Mouse (Mus musculus) MEL (cell line): ENCODE data around the gene Gramd1b. TPM values are rescaled to one million over a fixed set of nuclear protein-coding genes. Genes with fewer than 3 reads are reported as not detected.

Experiments used
- DNase-seq: peaks from one replicate; pipeline ENCODE4 v3.0.0; 2011; ENCODE audit warnings: low read depth, low spot score
- H3K27ac ChIP-seq: 2 replicates; pipeline ENCODE4 v1.5.1; 2012; ENCODE audit warnings: low read depth, mild to moderate bottlenecking, control low read depth, low read length, moderate library complexity; ENCODE audit not compliant: control insufficient read depth
- H3K27me3 ChIP-seq, 2 experiments: fragments of 150-350 bp in 1 of 2; sonication (generic) in 1 of 2; 2 replicates each; pipeline ENCODE4 v1.6.1; 2012; ENCODE audit warnings: low read length in 2 of 2, mild to moderate bottlenecking in 2 of 2, improper control_type of control experiment in 1 of 2, moderate library complexity in 1 of 2; ENCODE audit not compliant: insufficient read depth in 2 of 2, control insufficient read depth in 1 of 2
- H3K36me3 ChIP-seq, 2 experiments: 2 replicates each; pipeline ENCODE4 v1.6.1; 2012 to 2014; ENCODE audit warnings: low read length in 2 of 2, improper control_type of control experiment in 1 of 2, inconsistent platforms in 1 of 2, mild to moderate bottlenecking in 1 of 2; ENCODE audit not compliant: insufficient read depth in 2 of 2, control insufficient read depth in 1 of 2
- H3K4me1 ChIP-seq, 2 experiments: fragments of 150-350 bp in 1 of 2; sonication (generic) in 1 of 2; 2 replicates each; pipeline ENCODE4 v1.6.1; 2012; ENCODE audit warnings: low read length in 2 of 2, improper control_type of control experiment in 1 of 2, mild to moderate bottlenecking in 1 of 2; ENCODE audit not compliant: insufficient read depth in 2 of 2, control insufficient read depth in 1 of 2
- H3K4me3 ChIP-seq, 2 experiments: fragments of 150-350 bp in 1 of 2; sonication (generic) in 1 of 2; 2 replicates each; pipeline ENCODE4 v1.5.1; 2012; ENCODE audit warnings: low read depth in 2 of 2, low read length in 2 of 2, mild to moderate bottlenecking in 2 of 2, moderate library complexity in 2 of 2, control low read depth in 1 of 2, improper control_type of control experiment in 1 of 2; ENCODE audit not compliant: control insufficient read depth in 1 of 2, insufficient read depth in 1 of 2
- H3K79me2 ChIP-seq: 2 replicates; pipeline ENCODE4 v1.6.1; 2012; ENCODE audit warnings: mild to moderate bottlenecking, low read length, moderate library complexity; ENCODE audit not compliant: control insufficient read depth, poor library complexity, insufficient read depth
- H3K9ac ChIP-seq: 2 replicates; pipeline ENCODE4 v1.6.1; 2012; ENCODE audit warnings: low read depth, mild to moderate bottlenecking, control low read depth, low read length, moderate library complexity; ENCODE audit not compliant: control insufficient read depth, poor library complexity, severe bottlenecking
- H3K9me3 ChIP-seq: fragments of 150-350 bp; sonication (generic); replicated peaks from 2 replicates; pipeline ENCODE4 v1.6.1; 2012; ENCODE audit warnings: mild to moderate bottlenecking, low read length, improper control_type of control experiment, moderate library complexity; ENCODE audit not compliant: insufficient read depth
- BHLHE40 ChIP-seq: IDR thresholded peaks from 2 replicates; pipeline ENCODE4 v1.6.1; 2012; ENCODE audit warnings: low read depth, mild to moderate bottlenecking, inconsistent platforms, low read length, improper control_type of control experiment, borderline replicate concordance
- CHD1 ChIP-seq: IDR thresholded peaks from 2 replicates; pipeline ENCODE4 v1.6.1; 2012; ENCODE audit warnings: low read depth, mild to moderate bottlenecking, inconsistent platforms, low read length, improper control_type of control experiment
- CTCF ChIP-seq, 3 experiments: IDR thresholded peaks in 2 of 3; conservative IDR thresholded peaks in 1 of 3; 2 replicates each; pipeline ENCODE4 v1.5.1; 2011 to 2012; ENCODE audit warnings: low read length in 3 of 3, low read depth in 2 of 3, mild to moderate bottlenecking in 2 of 3, improper control_type of control experiment in 1 of 3, inconsistent platforms in 1 of 3, mixed read lengths in 1 of 3, moderate library complexity in 1 of 3; ENCODE audit not compliant: control insufficient read depth in 1 of 3, insufficient read depth in 1 of 3, poor library complexity in 1 of 3, severe bottlenecking in 1 of 3
- ELF1 ChIP-seq: IDR thresholded peaks from 2 replicates; pipeline ENCODE4 v1.6.1; 2014; ENCODE audit warnings: low read depth, mild to moderate bottlenecking, inconsistent platforms, low read length, improper control_type of control experiment, moderate library complexity
- HCFC1 ChIP-seq: IDR thresholded peaks from 2 replicates; pipeline ENCODE4 v1.6.1; 2012; ENCODE audit warnings: low read depth, mild to moderate bottlenecking, inconsistent platforms, low read length, improper control_type of control experiment, moderate library complexity
- KAT2A ChIP-seq: conservative IDR thresholded peaks from 2 replicates; pipeline ENCODE4 v1.6.1; 2012; ENCODE audit warnings: low read depth, low read length, improper control_type of control experiment, inconsistent platforms
- MAFK ChIP-seq: IDR thresholded peaks from 2 replicates; pipeline ENCODE4 v1.6.1; 2011; ENCODE audit warnings: low read depth, mild to moderate bottlenecking, low read length, improper control_type of control experiment, borderline replicate concordance
- MEF2A ChIP-seq: IDR thresholded peaks from 2 replicates; pipeline ENCODE4 v1.6.1; 2014; ENCODE audit warnings: low read depth, mild to moderate bottlenecking, inconsistent platforms, low read length, improper control_type of control experiment; ENCODE audit not compliant: poor library complexity, insufficient replicate concordance, severe bottlenecking; ENCODE audit errors: extremely low read depth
- MYB ChIP-seq: IDR thresholded peaks from 2 replicates; pipeline ENCODE4 v1.6.1; 2011; ENCODE audit warnings: mild to moderate bottlenecking, low read depth, low read length, improper control_type of control experiment
- MYC ChIP-seq: IDR thresholded peaks from 2 replicates; pipeline ENCODE4 v1.6.1; 2011; ENCODE audit warnings: low read depth, mild to moderate bottlenecking, low read length, improper control_type of control experiment, moderate library complexity
- NRF1 ChIP-seq: IDR thresholded peaks from 2 replicates; pipeline ENCODE4 v1.6.1; 2014; ENCODE audit warnings: low read depth, mild to moderate bottlenecking, inconsistent platforms, low read length, improper control_type of control experiment, moderate library complexity; ENCODE audit not compliant: poor library complexity, insufficient read depth, severe bottlenecking
- POLR2A ChIP-seq, 2 experiments: IDR thresholded peaks; 2 replicates each; pipeline ENCODE4 v1.6.1; 2011 to 2012; ENCODE audit warnings: low read length in 2 of 2, mild to moderate bottlenecking in 2 of 2, control low read depth in 1 of 2, improper control_type of control experiment in 1 of 2, low read depth in 1 of 2, moderate library complexity in 1 of 2; ENCODE audit not compliant: control insufficient read depth in 1 of 2, insufficient read depth in 1 of 2, poor library complexity in 1 of 2
- POLR2AphosphoS2 ChIP-seq: IDR thresholded peaks from 2 replicates; pipeline ENCODE4 v1.6.1; 2011; ENCODE audit warnings: low read length, improper control_type of control experiment
- POLR2AphosphoS5 ChIP-seq: IDR thresholded peaks from 2 replicates; pipeline ENCODE4 v1.6.1; 2012; ENCODE audit warnings: low read depth, borderline replicate concordance, mild to moderate bottlenecking, inconsistent platforms, low read length, moderate library complexity, mixed read lengths
- RAD21 ChIP-seq: IDR thresholded peaks from 2 replicates; pipeline ENCODE4 v1.6.1; 2011; ENCODE audit warnings: mild to moderate bottlenecking, low read depth, low read length, improper control_type of control experiment
- TCF12 ChIP-seq: IDR thresholded peaks from 2 replicates; pipeline ENCODE4 v1.6.1; 2014; ENCODE audit warnings: low read depth, mild to moderate bottlenecking, inconsistent platforms, low read length, improper control_type of control experiment, moderate library complexity
- ZC3H11A ChIP-seq: IDR thresholded peaks from 2 replicates; pipeline ENCODE4 v1.6.1; 2012; ENCODE audit warnings: low read depth, mild to moderate bottlenecking, inconsistent platforms, low read length, improper control_type of control experiment
- ZKSCAN1 ChIP-seq: IDR thresholded peaks from 2 replicates; pipeline ENCODE4 v1.6.1; 2012; ENCODE audit warnings: low read depth, mild to moderate bottlenecking, inconsistent platforms, low read length, improper control_type of control experiment, moderate library complexity
- ZMIZ1 ChIP-seq: IDR thresholded peaks from 2 replicates; pipeline ENCODE4 v1.6.1; 2012; ENCODE audit warnings: low read depth, mild to moderate bottlenecking, inconsistent platforms, low read length, improper control_type of control experiment, moderate library complexity
- polyA plus RNA-seq, 2 experiments: library from polyadenylated mRNA; stranded (reverse) in 1 of 2; unstranded in 1 of 2; fragments of >175 nt in 1 of 2; fragments of >200 nt in 1 of 2; gene quantifications; 2 replicates each; pipeline versions ENCODE4 v1.2.1 to v1.2.4; 2012; ENCODE audit warnings: low replicate concordance in 2 of 2, low read depth in 1 of 2; ENCODE audit not compliant: insufficient read length in 2 of 2, insufficient read depth in 1 of 2, missing spikeins in 1 of 2
- total RNA-seq: library from RNA; depleted of rRNA; stranded (reverse); fragments of 300-350 nt; gene quantifications from 2 replicates; pipeline ENCODE4 v1.2.3, GENCODE M21; 2012

Gramd1b gene
- total and polyA plus RNA-seq, 3 experiments, result not detected

DNA sequence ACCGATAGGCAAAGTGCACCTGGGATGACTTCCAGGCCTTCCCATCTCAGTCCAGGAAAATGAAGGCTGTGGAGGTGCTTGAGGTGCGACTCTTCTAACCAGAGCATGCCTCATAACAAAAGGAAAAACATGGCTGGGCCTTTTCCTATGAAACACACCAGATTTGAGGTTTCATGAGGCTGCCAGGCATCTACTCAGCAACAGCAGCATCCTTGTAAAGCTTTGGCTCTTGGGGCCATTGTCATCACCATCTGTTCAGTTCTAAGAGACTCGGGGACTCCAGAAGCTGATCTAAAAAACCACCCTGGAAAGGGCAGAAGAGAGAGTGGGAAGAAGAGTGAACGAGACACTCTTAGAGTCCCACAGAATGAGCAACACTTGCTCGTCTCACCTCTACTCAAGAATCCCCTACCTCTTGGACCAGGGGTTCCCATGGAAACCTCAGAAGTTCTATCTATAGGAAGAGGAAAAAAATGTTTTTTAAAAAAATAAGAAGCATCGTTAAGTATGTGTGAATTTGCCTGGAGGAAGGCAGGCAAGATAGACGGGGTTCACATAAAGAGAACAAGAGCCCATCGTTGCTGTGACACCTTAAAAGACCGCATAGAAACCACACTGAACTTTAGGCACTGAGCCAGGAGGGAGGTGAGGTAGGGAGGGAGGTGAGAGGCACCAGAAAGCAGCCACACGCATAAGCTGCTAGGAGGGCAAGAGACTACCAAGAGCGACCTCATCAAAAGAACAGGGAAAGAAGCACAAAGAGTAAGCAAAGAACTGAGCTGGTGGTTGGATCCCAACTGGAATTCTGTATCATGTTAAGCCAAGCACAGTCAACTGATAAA, 25.5 kb downstream of the Gramd1b start:
- H3K9me3 ChIP-seq, result no peaks in the 10 kb centered on the region
- H3K27me3 ChIP-seq, result no peaks in the 10 kb centered on the region
- H3K4me3 ChIP-seq, result no peak overlapping the region
- H3K36me3 ChIP-seq, result no peaks in the 10 kb centered on the region
- no peak for TF ChIP-seq MAFK
- no peak for TF ChIP-seq CHD1
- no peak for TF ChIP-seq HCFC1
- no peak for TF ChIP-seq MYB
- TF ChIP-seq POLR2AphosphoS5, result no peak
- TF ChIP-seq TCF12, result no peak
- no peak for TF ChIP-seq ELF1
- no peak for TF ChIP-seq ZC3H11A
- no peak for TF ChIP-seq MEF2A
- no peak for TF ChIP-seq BHLHE40
- H3K4me1 ChIP-seq, result no peaks in the 10 kb centered on the region
- H3K9ac ChIP-seq, result no peak overlapping the region
- no peak for DNase-seq
- no peaks in the 10 kb centered on the region for H3K79me2 ChIP-seq
- no peak overlapping the region for H3K27ac ChIP-seq

DNA sequence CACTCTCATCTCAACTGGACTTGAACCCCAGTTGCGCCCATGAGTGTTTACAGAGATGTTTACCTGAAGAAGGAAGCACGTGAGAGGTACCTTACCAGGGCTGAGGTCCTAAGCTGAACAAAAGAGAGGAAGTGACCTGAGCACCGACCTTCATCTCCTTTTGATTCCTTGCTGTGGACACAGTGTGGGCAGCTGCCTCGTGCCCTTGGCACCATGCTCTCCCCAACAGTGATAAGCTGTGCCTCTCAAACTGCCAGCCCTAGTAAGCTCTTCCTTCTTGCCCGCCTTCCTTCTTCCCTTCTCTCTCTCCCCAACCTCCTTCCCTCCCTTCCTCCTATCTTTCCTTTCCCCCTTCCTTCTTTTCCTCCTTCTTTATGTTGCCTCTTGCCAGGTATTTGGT, 26.3 kb downstream of the Gramd1b start:
- Histone ChIP-seq H3K36me3 (no peaks in the 10 kb centered on the region), H3K79me2 (no peaks in the 10 kb centered on the region), H3K4me1 (no peaks in the 10 kb centered on the region), H3K4me3 (no peak overlapping the region), H3K9me3 (no peaks in the 10 kb centered on the region), H3K9ac (no peak overlapping the region), H3K27me3 (no peaks in the 10 kb centered on the region), H3K27ac (no peak overlapping the region)
- TF ChIP-seq POLR2AphosphoS2 (no peak), CTCF (IDR thresholded peaks at IDR 0.05 in 2 of 3, conservative IDR thresholded peaks at IDR 0.05 in 1 of 3; ENCODE audit: control insufficient read depth in 1 of 3, insufficient read depth in 1 of 3, low read depth in 2 of 3, low read length in 3 of 3, poor library complexity in 1 of 3, severe bottlenecking in 1 of 3) (no peak), TCF12 (no peak), POLR2A (IDR thresholded peaks at IDR 0.05; ENCODE audit: control insufficient read depth in 1 of 2, insufficient read depth in 1 of 2, low read depth in 1 of 2, low read length in 2 of 2, poor library complexity in 1 of 2) (no peak), NRF1 (no peak), ZMIZ1 (no peak), ELF1 (no peak), POLR2AphosphoS5 (no peak), MYC (no peak), RAD21 (no peak), ZKSCAN1 (no peak), KAT2A (no peak)
- no peak for DNase-seq
